Mouse (Mus musculus) olfactory bulb, adult 2 months (tissue): ENCODE data around the gene Timm8b. TPM values are rescaled to one million over a fixed set of nuclear protein-coding genes. Genes with fewer than 3 reads are reported as not detected.
A peak's percentile ranks its signal among the peaks of the same experiment; 100 is the strongest.
"Not testable (repeated sequence)": the region's sequence is repeated elsewhere in the genome, so short reads cannot be mapped to it uniquely, and the experiment has no call there.

Experiments
- H3K27ac ChIP-seq: fragments of 200-500 bp; 2 replicates; pipeline ENCODE4 v1.5.1; 2012; ENCODE audit warnings: low read depth, low read length; ENCODE audit not compliant: insufficient read depth
- H3K4me1 ChIP-seq: fragments of 200-500 bp; 2 replicates; pipeline ENCODE4 v1.6.1; 2012; ENCODE audit warnings: low read length; ENCODE audit not compliant: control insufficient read depth, insufficient read depth
- H3K4me3 ChIP-seq: fragments of 200-500 bp; 2 replicates; pipeline ENCODE4 v1.5.1; 2012; ENCODE audit warnings: mild to moderate bottlenecking, low read depth, low read length, moderate library complexity; ENCODE audit not compliant: insufficient read depth
- CTCF ChIP-seq: fragments of 200-500 bp; IDR thresholded peaks from 2 replicates; pipeline ENCODE4 v1.5.1; 2012; ENCODE audit warnings: low read depth, mild to moderate bottlenecking, low read length, moderate library complexity; ENCODE audit not compliant: insufficient read depth
- POLR2A ChIP-seq: fragments of 200-500 bp; IDR thresholded peaks from 2 replicates; pipeline ENCODE4 v1.6.1; 2012; ENCODE audit warnings: mild to moderate bottlenecking, low read depth, low read length, moderate library complexity; ENCODE audit not compliant: insufficient read depth
- WGBS: fragments of 180-500 bp; shearing (Covaris S2); methylation state at CpG from one replicate; pipeline ENCODE4 v1.1.7; 2018; 5-methylcytosine and 5-hydroxymethylcytosine counted together
- polyA plus RNA-seq: library from polyadenylated mRNA; stranded (reverse); fragments of >200 nt; gene quantifications from 2 replicates; pipeline ENCODE4 v1.2.4, GENCODE M21; 2012; ENCODE audit warnings: low replicate concordance; ENCODE audit not compliant: missing spikeins, insufficient read depth, insufficient read length

Gene Timm8b
- polyA plus RNA-seq, 1 experiment = not detected

DNA sequence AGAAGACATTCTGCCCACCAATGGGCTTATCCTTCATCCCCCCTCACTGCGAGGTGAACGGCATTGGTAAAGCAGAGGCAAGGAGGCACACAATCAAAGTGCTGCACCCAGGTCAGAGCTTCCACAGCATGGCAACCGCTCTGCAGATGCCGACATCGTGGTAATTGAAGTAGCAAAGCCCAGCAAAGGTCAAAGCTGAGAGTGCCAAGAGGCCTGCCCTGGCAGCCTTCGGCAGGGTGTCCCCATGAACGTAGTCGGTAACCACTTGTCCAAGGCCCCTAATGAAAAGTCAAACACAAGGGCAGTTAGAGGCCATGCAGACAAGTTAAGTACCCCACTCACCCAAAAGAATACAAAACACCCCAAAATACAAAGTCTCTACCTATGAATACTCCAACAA lies 6.7 kb upstream of the Timm8b start:
- WGBS = 90% methylated on average over 8 of the region's 8 CpGs
- Histone ChIP-seq H3K27ac (no peak overlapping the region), H3K4me1 (peaks cover 3% of the 10 kb centered on the region), H3K4me3 (no peak overlapping the region)
- TF ChIP-seq CTCF = no peak
- no peak for TF ChIP-seq POLR2A

DNA sequence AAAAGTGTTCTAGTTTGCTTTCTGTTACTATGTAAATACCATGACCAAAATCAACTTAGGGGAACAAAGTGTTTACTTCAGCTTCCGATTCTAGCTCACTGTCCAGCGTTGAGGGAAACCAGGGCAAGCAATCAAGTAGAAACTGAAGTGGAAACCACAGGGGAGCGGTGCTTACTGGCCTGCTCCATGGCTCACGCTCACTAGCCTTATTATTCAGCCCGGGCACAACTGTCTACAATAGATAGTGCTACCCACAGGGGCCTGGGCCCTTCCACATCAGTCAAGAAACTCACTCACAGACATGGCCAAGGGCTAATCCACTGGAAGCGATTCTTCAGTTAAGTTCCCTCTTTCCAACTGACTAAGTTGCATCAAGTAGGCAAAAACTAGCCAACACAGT lies 2.2 kb upstream of the Timm8b start:
- Histone ChIP-seq H3K27ac (no peak overlapping the region), H3K4me1 (peaks cover 9% of the 10 kb centered on the region), H3K4me3 (no peak overlapping the region)
- TF ChIP-seq CTCF (no peak), POLR2A (no peak)
- 70% methylated on average over 6 of the region's 6 CpGs for WGBS

DNA sequence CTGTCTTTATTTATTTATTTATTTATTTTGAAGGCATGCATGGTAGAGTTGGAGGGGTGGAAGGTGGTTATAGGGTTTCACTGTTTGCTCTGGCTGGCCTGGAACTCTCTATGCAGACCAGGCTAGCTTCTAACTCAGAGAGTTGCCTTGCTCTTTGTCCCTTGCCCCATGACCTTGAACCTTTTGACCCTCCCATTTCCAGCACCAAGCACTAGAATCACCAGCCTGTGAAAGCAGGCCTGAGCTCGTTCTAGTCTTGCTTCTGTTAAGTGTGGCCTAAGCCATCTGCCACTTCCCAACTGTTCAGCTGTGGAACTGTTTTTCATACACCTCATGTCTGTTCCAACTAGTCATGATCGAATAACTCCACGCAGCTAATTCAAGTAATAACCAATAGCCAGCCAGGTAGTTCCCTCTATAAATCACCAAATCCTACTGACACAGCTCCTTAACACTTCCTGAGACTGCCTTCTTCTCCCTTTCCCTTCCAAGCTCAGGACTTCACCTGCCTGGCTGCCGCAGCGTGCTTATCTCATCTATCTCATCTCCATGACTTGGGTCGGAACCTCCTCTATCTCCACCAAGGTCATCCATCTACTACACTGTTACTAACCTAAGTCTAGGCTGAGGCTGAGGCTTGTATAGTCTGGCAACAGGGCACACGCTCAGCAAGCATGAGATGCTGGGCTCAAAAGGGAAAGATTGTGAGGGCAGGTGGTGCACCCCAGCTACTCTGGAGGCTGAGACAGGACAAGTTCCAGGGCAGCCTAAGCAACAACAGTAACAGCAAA lies 1.5 kb upstream of the Timm8b start:
- H3K27ac ChIP-seq = no peak overlapping the region
- WGBS = 87% methylated on average over 7 of the region's 7 CpGs
- TF ChIP-seq POLR2A (no peak), CTCF (no peak)
- peaks cover 9% of the 10 kb centered on the region for H3K4me1 ChIP-seq
- peak overlapping the region; percentile 19 for H3K4me3 ChIP-seq

DNA sequence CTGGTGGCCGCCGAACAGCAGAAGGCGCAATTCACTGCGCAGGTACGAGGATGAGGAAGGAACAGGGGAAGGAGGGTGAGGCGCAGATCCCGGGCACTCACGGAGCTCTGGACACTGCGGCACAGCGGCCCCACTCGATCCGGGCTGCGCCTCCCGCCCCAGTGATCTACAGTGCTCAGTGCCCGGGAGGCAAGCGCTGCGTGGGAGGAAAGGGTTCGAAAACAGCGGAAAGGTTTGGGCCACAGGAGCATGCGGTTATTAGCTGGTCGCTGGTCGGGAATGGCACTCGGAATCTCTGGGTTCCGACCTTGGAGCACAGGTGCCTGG lies 251 bp downstream of the Timm8b start:
- no peak for TF ChIP-seq CTCF
- no peak for TF ChIP-seq POLR2A
- WGBS = under 1% methylated on average over 24 of the region's 24 CpGs
- Histone ChIP-seq H3K4me1 (peaks cover 9% of the 10 kb centered on the region), H3K27ac (no peak overlapping the region; the same call in 1 of the 2 replicates), H3K4me3 (peak overlapping the region; percentile 92)

DNA sequence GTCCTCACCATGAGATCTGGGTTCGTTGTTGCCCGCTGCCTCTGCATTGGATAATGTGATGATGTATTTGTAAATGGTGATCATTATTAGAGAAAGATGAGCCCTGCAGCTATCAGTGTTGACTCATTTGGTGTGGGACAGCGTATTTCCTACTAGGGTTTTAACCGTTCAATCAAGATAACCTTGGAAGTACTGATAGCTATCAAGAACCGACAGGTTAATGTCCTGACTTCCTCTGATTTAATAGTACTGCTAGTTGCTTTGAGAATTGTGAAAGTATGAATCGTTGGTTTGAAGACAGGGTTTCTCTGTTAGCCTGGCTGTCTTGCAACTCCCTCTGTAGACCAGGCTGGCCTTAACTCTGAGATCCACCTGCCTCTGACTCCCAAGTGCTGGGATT lies 628 bp downstream of the Timm8b start:
- WGBS = under 1% methylated on average over 6 of the region's 6 CpGs
- peak overlapping the region; percentile 92 for H3K4me3 ChIP-seq
- H3K27ac ChIP-seq = no peak overlapping the region; the same call in 1 of the 2 replicates
- peaks cover 9% of the 10 kb centered on the region for H3K4me1 ChIP-seq
- TF ChIP-seq CTCF (no peak), POLR2A (no peak)

DNA sequence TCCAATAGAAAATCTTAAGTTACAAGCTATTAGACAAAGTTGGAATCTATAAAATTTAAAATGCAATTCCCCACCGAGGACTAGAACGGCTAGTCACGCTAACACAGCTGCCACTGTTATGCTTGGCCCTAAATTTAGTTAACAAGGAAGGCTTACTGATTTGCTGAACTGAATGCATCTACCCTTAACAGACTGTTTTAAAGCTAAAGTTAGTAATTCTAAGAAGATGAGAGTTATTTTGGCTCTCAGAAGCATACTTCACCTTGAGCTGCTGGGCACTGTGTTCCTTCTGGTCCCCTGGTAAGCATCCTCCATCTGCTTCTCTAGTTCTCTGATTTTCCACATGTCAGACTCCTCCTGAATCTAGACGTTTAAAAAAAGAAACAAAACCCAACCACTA lies 8.4 kb downstream of the Timm8b start:
- H3K4me1 ChIP-seq = no peaks in the 10 kb centered on the region; the same call in 1 of the 2 replicates
- H3K4me3 ChIP-seq = no peak overlapping the region
- 67% methylated on average over 4 of the region's 4 CpGs for WGBS
- no peak for TF ChIP-seq POLR2A
- no peak for TF ChIP-seq CTCF
- no peak overlapping the region for H3K27ac ChIP-seq

DNA sequence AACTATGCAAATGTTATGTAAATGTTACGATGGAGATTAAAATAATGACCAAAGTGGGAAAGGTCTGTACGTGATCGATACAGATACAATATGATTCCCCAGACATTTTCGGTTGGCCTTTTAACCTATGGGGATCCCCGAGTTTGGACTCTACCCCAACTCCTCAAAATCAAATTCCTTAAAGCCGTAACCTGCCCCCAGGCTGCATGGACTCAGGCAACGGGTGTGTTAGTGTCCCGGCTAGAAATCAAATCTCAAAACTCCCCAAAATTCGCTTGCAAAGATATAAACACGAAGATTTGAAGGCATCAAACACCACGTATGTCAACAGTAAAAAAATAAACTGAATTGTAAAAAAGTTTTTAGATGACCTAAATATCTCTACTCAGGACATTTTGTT lies 12.5 kb downstream of the Timm8b start:
- H3K27ac ChIP-seq = no peak overlapping the region
- 31% methylated on average over 11 of the region's 11 CpGs for WGBS
- TF ChIP-seq POLR2A (no peak), CTCF (no peak)
- no peaks in the 10 kb centered on the region for H3K4me1 ChIP-seq
- H3K4me3 ChIP-seq = peak overlapping the region; percentile 87

DNA sequence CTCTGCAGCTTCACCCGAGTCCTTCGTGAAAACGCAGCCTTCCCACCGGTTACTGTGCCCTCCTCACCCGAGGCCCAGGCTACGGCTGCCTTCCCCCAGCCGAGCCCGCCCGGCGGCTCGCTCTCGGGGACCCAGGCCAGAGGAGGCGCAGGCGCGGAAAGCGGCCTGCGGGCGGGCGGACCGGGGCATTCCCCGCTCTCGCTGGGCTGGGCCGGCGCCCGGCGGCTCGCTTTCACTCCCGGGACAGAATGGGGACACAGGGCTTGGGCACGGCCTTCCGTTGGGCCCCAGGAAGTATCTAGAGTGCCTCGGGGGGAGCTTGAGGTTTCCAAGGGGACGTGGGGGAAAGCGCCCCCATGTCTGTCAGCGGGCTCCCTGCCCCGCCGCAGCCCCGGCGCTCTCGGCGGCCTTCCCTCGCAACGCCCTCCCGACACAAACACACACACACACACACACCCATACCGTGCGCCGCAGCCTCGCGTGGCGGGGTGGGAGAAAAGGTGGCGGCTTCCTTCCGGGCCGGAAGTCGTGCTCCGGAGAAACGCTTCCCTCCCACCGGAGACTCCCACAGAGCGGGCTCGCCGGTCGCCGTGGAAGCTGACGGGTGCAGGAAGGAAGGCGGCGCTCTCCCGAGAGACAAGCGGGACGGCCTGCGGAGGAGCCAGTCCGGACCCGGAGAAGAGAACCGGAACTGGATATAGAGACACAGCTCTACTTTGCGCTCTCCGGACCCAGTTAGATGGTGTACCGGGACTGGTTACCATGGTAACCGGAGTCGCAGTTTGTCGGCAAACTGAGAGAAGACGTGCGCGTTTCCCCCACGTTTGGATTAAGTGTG lies 13.3 kb downstream of the Timm8b start, which contains the start of the genes Pih1d2 and Nkapd1:
Gene Pih1d2 (plus strand): TSS at position 556 of the 838 bp plus-strand sequence.
Gene Nkapd1 (minus strand): TSS at position 699 of the 838 bp plus-strand sequence.
- H3K27ac ChIP-seq = peak within 1 kb of the TSS; percentile 86
- H3K4me1 ChIP-seq = no peaks in the 10 kb centered on the region
- under 1% methylated on average over 81 of the region's 81 CpGs for WGBS
- H3K4me3 ChIP-seq = peak within 1 kb of the TSS; percentile 87
- no peak for TF ChIP-seq CTCF
- TF ChIP-seq POLR2A = no peak

DNA sequence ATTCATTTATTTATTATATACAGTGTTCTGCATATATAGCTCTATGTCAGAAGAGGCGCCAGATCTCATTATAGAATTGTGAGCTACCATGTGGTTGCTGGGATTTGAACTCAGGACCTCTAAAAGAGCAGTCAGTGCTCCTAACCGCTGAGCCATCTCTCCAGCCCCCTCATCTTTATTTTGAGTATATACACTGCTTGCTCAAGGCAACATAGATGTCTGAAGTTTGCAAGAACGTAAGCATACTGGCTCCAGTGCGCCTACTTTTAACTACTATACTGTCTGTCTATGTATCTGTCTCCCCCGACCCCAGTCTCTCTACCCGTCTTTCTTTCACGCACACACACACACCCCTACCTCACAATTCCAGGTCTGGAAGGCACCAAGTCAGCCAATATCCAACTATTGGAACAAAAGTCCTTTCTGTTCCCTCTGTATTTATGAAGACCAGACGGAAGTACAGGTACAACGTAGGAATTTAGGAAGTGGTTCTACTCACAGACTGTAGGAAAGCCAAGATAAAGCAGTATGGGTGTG lies 14.2 kb downstream of the Timm8b start:
- WGBS = 60% methylated on average over 9 of the region's 9 CpGs
- no peaks in the 10 kb centered on the region for H3K4me1 ChIP-seq
- H3K4me3 ChIP-seq = no peak overlapping the region
- no peak overlapping the region for H3K27ac ChIP-seq
- TF ChIP-seq CTCF = no peak
- no peak for TF ChIP-seq POLR2A

DNA sequence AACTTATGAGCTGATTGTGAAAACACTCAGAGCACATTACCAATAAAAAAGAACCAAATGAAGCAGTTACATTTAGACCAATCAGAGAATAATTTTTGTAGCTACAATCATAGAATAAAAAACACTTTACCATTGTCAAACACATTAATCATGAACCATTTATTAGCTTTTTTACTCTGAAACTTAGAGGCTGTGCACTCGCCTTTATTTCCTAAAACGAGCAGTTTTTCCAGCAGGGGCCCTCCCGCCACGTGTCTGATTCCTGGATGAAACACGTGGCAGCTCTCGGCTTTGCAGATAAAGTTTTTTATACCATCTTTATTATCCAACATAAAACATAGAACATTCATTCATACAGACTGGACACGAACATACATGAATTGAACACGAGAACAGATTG lies 27.2 kb downstream of the Timm8b start:
- H3K4me1 ChIP-seq, H3K27ac ChIP-seq, H3K4me3 ChIP-seq: not testable (repeated sequence)
- WGBS = 86% methylated on average over 6 of the region's 8 CpGs
